Mouse (Mus musculus) embryonic facial prominence, embryonic 13.5 days (tissue): ENCODE measurements around the gene Tmem106a. TPM values are rescaled to one million over a fixed set of nuclear protein-coding genes. Genes with fewer than 3 reads are reported as not detected.
"Not testable (repeated sequence)": the region's sequence is repeated elsewhere in the genome, so short reads cannot be mapped to it uniquely, and the experiment has no call there.

Source experiments
- ATAC-seq: fragments of 200-750 bp; cut with Nextera tagmentation; 2 replicates; pipeline ENCODE4 v1.8.0; 2017; ENCODE audit warnings: low read depth; ENCODE audit not compliant: insufficient number of reproducible peaks, insufficient read depth, low FRiP score, low TSS enrichment
- H3K27ac ChIP-seq: fragments of 300-500 bp; sonication (generic); 2 replicates; pipeline ENCODE4 v1.5.1; 2015; ENCODE audit warnings: moderate library complexity, mild to moderate bottlenecking, inconsistent platforms
- H3K27me3 ChIP-seq: fragments of 300-500 bp; sonication (generic); 2 replicates; pipeline ENCODE4 v1.6.1; 2015; ENCODE audit warnings: mild to moderate bottlenecking, inconsistent platforms
- H3K36me3 ChIP-seq: fragments of 300-500 bp; sonication (generic); 2 replicates; pipeline ENCODE4 v1.6.1; 2015; ENCODE audit warnings: mild to moderate bottlenecking, inconsistent platforms
- H3K4me1 ChIP-seq: fragments of 300-500 bp; sonication (generic); 2 replicates; pipeline ENCODE4 v1.6.1; 2015; ENCODE audit warnings: inconsistent platforms
- H3K4me2 ChIP-seq: fragments of 300-500 bp; sonication (generic); 2 replicates; pipeline ENCODE4 v1.6.1; 2015; ENCODE audit warnings: moderate library complexity, mild to moderate bottlenecking, inconsistent platforms
- H3K4me3 ChIP-seq: fragments of 300-500 bp; sonication (generic); 2 replicates; pipeline ENCODE4 v1.5.1; 2015; ENCODE audit warnings: mild to moderate bottlenecking, inconsistent platforms
- H3K9ac ChIP-seq: fragments of 300-500 bp; sonication (generic); 2 replicates; pipeline ENCODE4 v1.6.1; 2015; ENCODE audit warnings: mild to moderate bottlenecking, inconsistent platforms
- H3K9me3 ChIP-seq: fragments of 300-500 bp; sonication (generic); 2 replicates; pipeline ENCODE4 v1.6.1; 2016; ENCODE audit warnings: inconsistent platforms
- WGBS: fragments of 180-500 bp; shearing (Covaris S2); methylation state at CpG from one replicate; pipeline ENCODE4 v1.1.7; 2015; ENCODE audit warnings: mixed read lengths; 5-methylcytosine and 5-hydroxymethylcytosine counted together
- polyA plus RNA-seq: library from polyadenylated mRNA; unstranded; fragments of >200 nt; fragmentation: Nextera tagmentation; extraction: Ambion mirVana; gene quantifications from 2 replicates; pipeline ENCODE4 v1.2.1, GENCODE M21; 2015

The Tmem106a gene
- polyA plus RNA-seq, 1 experiment from 2014 or later, result 3.6 TPM

GRCm38 (mm10) chr11:101604116-101604515, 22.1 kb downstream of the Tmem106a start:
- 2% methylated on average over 3 of the region's 3 CpGs for WGBS
- ATAC-seq, result no peak
- peak overlapping the region; percentile 30 for H3K4me3 ChIP-seq
- H3K4me1 ChIP-seq, result 0 out of 2 replicates have a peak, but pooled peaks cover 3% of the 10 kb centered on the region
- H3K36me3 ChIP-seq, result no peaks in the 10 kb centered on the region
- H3K9me3 ChIP-seq, result no peaks in the 10 kb centered on the region
- no peaks in the 10 kb centered on the region for H3K27me3 ChIP-seq
- peak overlapping the region; percentile 57 for H3K4me2 ChIP-seq
- H3K27ac ChIP-seq, result no peak overlapping the region
- 0 out of 2 replicates have a peak overlapping the region, but pooled peaks have one; percentile 27 for H3K9ac ChIP-seq

GRCm38 (mm10) chr11:101604531-101605453, 22.8 kb downstream of the Tmem106a start:
- H3K4me3 ChIP-seq, result peak overlapping the region; percentile 30
- not testable (repeated sequence) for H3K27ac ChIP-seq, H3K9me3 ChIP-seq, H3K4me1 ChIP-seq, H3K27me3 ChIP-seq, H3K36me3 ChIP-seq, ATAC-seq
- under 1% methylated on average over 30 of the region's 30 CpGs for WGBS
- 0 out of 2 replicates have a peak overlapping the region, but pooled peaks have one; percentile 27 for H3K9ac ChIP-seq
- peak overlapping the region; percentile 57 for H3K4me2 ChIP-seq

- not testable (repeated sequence) for H3K36me3 ChIP-seq, H3K4me2 ChIP-seq, H3K27me3 ChIP-seq, H3K27ac ChIP-seq, ATAC-seq, H3K9ac ChIP-seq, H3K4me3 ChIP-seq, H3K4me1 ChIP-seq, H3K9me3 ChIP-seq
- 78% methylated on average over 4 of the region's 4 CpGs for WGBS
Observed at GRCm38 (mm10) chr11:101607134-101607533, 25.1 kb downstream of the Tmem106a start.

GRCm38 (mm10) chr11:101610445-101610844, 28.4 kb downstream of the Tmem106a start:
- Histone ChIP-seq H3K4me3 (no peak overlapping the region), H3K9me3 (no peaks in the 10 kb centered on the region), H3K27ac (no peak overlapping the region), H3K4me1 (0 out of 2 replicates have a peak, but pooled peaks cover 3% of the 10 kb centered on the region), H3K27me3 (no peaks in the 10 kb centered on the region), H3K4me2 (no peak overlapping the region), H3K36me3 (no peaks in the 10 kb centered on the region), H3K9ac (no peak overlapping the region)
- WGBS, result 36% methylated on average over 11 of the region's 11 CpGs
- no peak for ATAC-seq

GRCm38 (mm10) chr11:101613596-101613995, 31.6 kb downstream of the Tmem106a start:
- peaks cover 20% of the 10 kb centered on the region for H3K4me1 ChIP-seq
- ATAC-seq, result no peak
- H3K27ac ChIP-seq, result no peak overlapping the region
- no peaks in the 10 kb centered on the region for H3K36me3 ChIP-seq
- H3K4me3 ChIP-seq, result no peak overlapping the region
- WGBS, result 80% methylated on average over 6 of the region's 6 CpGs
- H3K27me3 ChIP-seq, result no peaks in the 10 kb centered on the region
- no peak overlapping the region for H3K4me2 ChIP-seq
- no peaks in the 10 kb centered on the region for H3K9me3 ChIP-seq
- no peak overlapping the region for H3K9ac ChIP-seq

GRCm38 (mm10) chr11:101614116-101614515, 32.1 kb downstream of the Tmem106a start:
- H3K4me1 ChIP-seq, result peaks cover 20% of the 10 kb centered on the region
- no peaks in the 10 kb centered on the region for H3K27me3 ChIP-seq
- H3K9me3 ChIP-seq, result no peaks in the 10 kb centered on the region
- H3K36me3 ChIP-seq, result no peaks in the 10 kb centered on the region
- no peak overlapping the region for H3K4me3 ChIP-seq
- no peak overlapping the region for H3K9ac ChIP-seq
- no peak overlapping the region for H3K4me2 ChIP-seq
- ATAC-seq, result no peak
- H3K27ac ChIP-seq, result no peak overlapping the region
- 67% methylated on average over 4 of the region's 4 CpGs for WGBS

GRCm38 (mm10) chr11:101615380-101615779, 33.3 kb downstream of the Tmem106a start:
- H3K4me2 ChIP-seq, result no peak overlapping the region
- ATAC-seq, result no peak
- 77% methylated on average over 6 of the region's 6 CpGs for WGBS
- H3K4me3 ChIP-seq, result no peak overlapping the region
- H3K27me3 ChIP-seq, result no peaks in the 10 kb centered on the region
- H3K9me3 ChIP-seq, result no peaks in the 10 kb centered on the region
- no peak overlapping the region for H3K27ac ChIP-seq
- peaks cover 20% of the 10 kb centered on the region for H3K4me1 ChIP-seq
- H3K36me3 ChIP-seq, result no peaks in the 10 kb centered on the region
- H3K9ac ChIP-seq, result no peak overlapping the region

GRCm38 (mm10) chr11:101616104-101616503, 34.1 kb downstream of the Tmem106a start:
- H3K36me3 ChIP-seq, result no peaks in the 10 kb centered on the region
- H3K4me3 ChIP-seq, result no peak overlapping the region
- H3K9me3 ChIP-seq, result no peaks in the 10 kb centered on the region
- no peak for ATAC-seq
- WGBS, result 88% methylated on average over 8 of the region's 8 CpGs
- no peak overlapping the region for H3K9ac ChIP-seq
- H3K27me3 ChIP-seq, result no peaks in the 10 kb centered on the region
- no peak overlapping the region for H3K27ac ChIP-seq
- peaks cover 17% of the 10 kb centered on the region for H3K4me1 ChIP-seq
- no peak overlapping the region for H3K4me2 ChIP-seq

GRCm38 (mm10) chr11:101616948-101617767, 35.1 kb downstream of the Tmem106a start:
- Histone ChIP-seq H3K4me3 (no peak overlapping the region), H3K4me1 (peaks cover 17% of the 10 kb centered on the region), H3K9me3 (no peaks in the 10 kb centered on the region), H3K36me3 (no peaks in the 10 kb centered on the region), H3K27ac (no peak overlapping the region), H3K27me3 (no peaks in the 10 kb centered on the region), H3K9ac (no peak overlapping the region), H3K4me2 (peak overlapping the region; percentile 44)
- ATAC-seq, result no peak
- WGBS, result 18% methylated on average over 18 of the region's 18 CpGs

GRCm38 (mm10) chr11:101617849-101618248, 35.8 kb downstream of the Tmem106a start:
- WGBS, result 8% methylated on average over 6 of the region's 8 CpGs

GRCm38 (mm10) chr11:101618596-101618995, 36.6 kb downstream of the Tmem106a start:
- Histone ChIP-seq H3K4me1 (peaks cover 17% of the 10 kb centered on the region), H3K9me3 (no peaks in the 10 kb centered on the region), H3K27ac (no peak overlapping the region), H3K4me2 (no peak overlapping the region), H3K4me3 (no peak overlapping the region), H3K36me3 (no peaks in the 10 kb centered on the region), H3K9ac (no peak overlapping the region), H3K27me3 (no peaks in the 10 kb centered on the region)
- WGBS, result 65% methylated on average over 3 of the region's 3 CpGs
- ATAC-seq, result no peak

More at GRCm38 (mm10) chr11:101617849-101618248, 35.8 kb downstream of the Tmem106a start:
- Histone ChIP-seq H3K9me3 (no peaks in the 10 kb centered on the region), H3K36me3 (no peaks in the 10 kb centered on the region), H3K4me2 (peak overlapping the region; percentile 44), H3K4me1 (peaks cover 17% of the 10 kb centered on the region), H3K27me3 (no peaks in the 10 kb centered on the region), H3K4me3 (no peak overlapping the region), H3K9ac (no peak overlapping the region), H3K27ac (no peak overlapping the region)
- ATAC-seq, result no peak
